Mouse (Mus musculus): ENCODE measurements at regions not wholly inside any gene's neighbourhood (a gene's known extent, or its start where the extent isn't known, plus 50 kb on each side); places are given as distances from the start of the nearest gene placed in this dataset.

DNA sequence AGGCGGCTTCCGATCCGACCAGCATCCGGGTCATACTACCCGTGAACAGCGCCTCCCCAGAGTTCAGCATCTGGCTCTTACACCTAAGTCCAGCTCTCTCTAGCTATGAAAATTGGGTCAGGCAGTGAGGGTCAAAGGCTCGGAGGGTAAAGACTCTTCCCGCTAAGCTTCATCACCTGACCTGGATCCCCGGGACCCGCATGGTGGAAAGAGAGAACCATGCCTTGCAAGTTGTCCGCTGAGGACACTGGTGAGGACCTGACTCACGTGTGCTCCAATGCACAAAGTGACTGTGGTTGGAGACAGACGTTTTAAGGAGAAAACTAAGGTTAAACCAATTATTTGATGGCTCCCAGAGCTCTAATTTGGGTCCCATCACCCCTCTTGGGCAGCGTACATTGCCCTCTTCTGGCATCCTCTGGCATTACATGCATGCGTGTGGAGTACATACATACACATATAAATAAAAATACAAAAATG lies 74.6 kb upstream of the Sall4 start:
- Histone ChIP-seq H3K27me3 (ENCODE audit: control insufficient read depth, insufficient read depth, low read length) (no peaks in the 10 kb centered on the region), H3K4me3 (replicated peaks; ENCODE audit: low read depth, low read length) (no peak overlapping the region), H3K36me3 (ENCODE audit: control insufficient read depth, insufficient read depth, low read length) (no peaks in the 10 kb centered on the region), H3K4me2 (ENCODE audit: low read length) (peak overlapping the region; percentile 26), H3K27ac (replicated peaks; ENCODE audit: low read depth, low read length) (no peak overlapping the region), H3K4me1 (ENCODE audit: control insufficient read depth, insufficient read depth, low read length) (peaks cover 27% of the 10 kb centered on the region), H3K9me3 (ENCODE audit: control insufficient read depth, low read length) (no peaks in the 10 kb centered on the region), H3K9ac (replicated peaks; ENCODE audit: low read length) (no peak overlapping the region)
- WGBS = 9% methylated on average over 15 of the region's 15 CpGs
- no peak for ATAC-seq (ENCODE audit: low FRiP score, low TSS enrichment)
- DNase-seq = peak; percentile 59

GRCm38 (mm10) chr2:168841713-168842045 lies 73.9 kb upstream of the Sall4 start:
- no peak overlapping the region for H3K4me3 ChIP-seq (replicated peaks; ENCODE audit: low read depth, low read length)

GRCm38 (mm10) chr2:168840853-168841712 lies 73.3 kb upstream of the Sall4 start:
- H3K9ac ChIP-seq (replicated peaks; ENCODE audit: low read length) = no peak overlapping the region
- H3K27me3 ChIP-seq (ENCODE audit: control insufficient read depth, insufficient read depth, low read length) = no peaks in the 10 kb centered on the region
- no peak overlapping the region for H3K27ac ChIP-seq (replicated peaks; ENCODE audit: low read depth, low read length)
- peaks cover 27% of the 10 kb centered on the region for H3K4me1 ChIP-seq (ENCODE audit: control insufficient read depth, insufficient read depth, low read length)
- H3K4me3 ChIP-seq (replicated peaks; ENCODE audit: low read depth, low read length) = no peak overlapping the region
- no peaks in the 10 kb centered on the region for H3K9me3 ChIP-seq (ENCODE audit: control insufficient read depth, low read length)
- DNase-seq = peak; percentile 15
- ATAC-seq (ENCODE audit: low FRiP score, low TSS enrichment) = no peak
- 7% methylated on average over 19 of the region's 19 CpGs for WGBS
- H3K36me3 ChIP-seq (ENCODE audit: control insufficient read depth, insufficient read depth, low read length) = no peaks in the 10 kb centered on the region
- no peak overlapping the region for H3K4me2 ChIP-seq (ENCODE audit: low read length)

More at GRCm38 (mm10) chr2:168841713-168842045, 73.9 kb upstream of the Sall4 start:
- DNase-seq = peak; percentile 29
- H3K9ac ChIP-seq (replicated peaks; ENCODE audit: low read length) = no peak overlapping the region
- no peak overlapping the region for H3K27ac ChIP-seq (replicated peaks; ENCODE audit: low read depth, low read length)
- peak overlapping the region; percentile 25 for H3K4me2 ChIP-seq (ENCODE audit: low read length)
- no peaks in the 10 kb centered on the region for H3K36me3 ChIP-seq (ENCODE audit: control insufficient read depth, insufficient read depth, low read length)
- no peaks in the 10 kb centered on the region for H3K27me3 ChIP-seq (ENCODE audit: control insufficient read depth, insufficient read depth, low read length)
- ATAC-seq (ENCODE audit: low FRiP score, low TSS enrichment) = no peak
- 4% methylated on average over 11 of the region's 11 CpGs for WGBS
- peaks cover 27% of the 10 kb centered on the region for H3K4me1 ChIP-seq (ENCODE audit: control insufficient read depth, insufficient read depth, low read length)
- H3K9me3 ChIP-seq (ENCODE audit: control insufficient read depth, low read length) = no peaks in the 10 kb centered on the region

GRCm38 (mm10) chr2:168839811-168840655 lies 72.3 kb upstream of the Sall4 start:
- Histone ChIP-seq H3K9ac (replicated peaks; ENCODE audit: low read length) (peak overlapping the region; percentile 39; the same call in 1 of the 2 replicates), H3K4me1 (ENCODE audit: control insufficient read depth, insufficient read depth, low read length) (peaks cover 27% of the 10 kb centered on the region), H3K36me3 (ENCODE audit: control insufficient read depth, insufficient read depth, low read length) (no peaks in the 10 kb centered on the region), H3K4me3 (replicated peaks; ENCODE audit: low read depth, low read length) (no peak overlapping the region; the same call in 1 of the 2 replicates), H3K27me3 (ENCODE audit: control insufficient read depth, insufficient read depth, low read length) (no peaks in the 10 kb centered on the region), H3K27ac (replicated peaks; ENCODE audit: low read depth, low read length) (peak overlapping the region; percentile 62), H3K4me2 (ENCODE audit: low read length) (peak overlapping the region; percentile 51), H3K9me3 (ENCODE audit: control insufficient read depth, low read length) (no peaks in the 10 kb centered on the region)
- 2% methylated on average over 24 of the region's 24 CpGs for WGBS
- ATAC-seq (ENCODE audit: low FRiP score, low TSS enrichment) (peak; percentile 81; the same call in 1 of the 2 replicates), DNase-seq (peak; percentile 64)

GRCm38 (mm10) chr2:168839221-168839620 lies 71.5 kb upstream of the Sall4 start:
- peak overlapping the region; percentile 51 for H3K4me2 ChIP-seq (ENCODE audit: low read length)
- peak; percentile 24 for DNase-seq

GRCm38 (mm10) chr2:168838681-168839080 lies 70.9 kb upstream of the Sall4 start:
- Histone ChIP-seq H3K27ac (replicated peaks; ENCODE audit: low read depth, low read length) (peak overlapping the region; percentile 62), H3K4me3 (replicated peaks; ENCODE audit: low read depth, low read length) (no peak overlapping the region), H3K9ac (replicated peaks; ENCODE audit: low read length) (0 out of 2 replicates have a peak overlapping the region, but pooled peaks have one; percentile 2), H3K4me2 (ENCODE audit: low read length) (peak overlapping the region; percentile 51), H3K36me3 (ENCODE audit: control insufficient read depth, insufficient read depth, low read length) (no peaks in the 10 kb centered on the region), H3K9me3 (ENCODE audit: control insufficient read depth, low read length) (no peaks in the 10 kb centered on the region), H3K4me1 (ENCODE audit: control insufficient read depth, insufficient read depth, low read length) (peaks cover 27% of the 10 kb centered on the region), H3K27me3 (ENCODE audit: control insufficient read depth, insufficient read depth, low read length) (no peaks in the 10 kb centered on the region)
- WGBS = 2% methylated on average over 12 of the region's 12 CpGs
- ATAC-seq (ENCODE audit: low FRiP score, low TSS enrichment) (peak; percentile 25; the same call in 1 of the 2 replicates), DNase-seq (peak; percentile 66)

More at GRCm38 (mm10) chr2:168839221-168839620, 71.5 kb upstream of the Sall4 start:
- 5% methylated on average over 6 of the region's 6 CpGs for WGBS
- Histone ChIP-seq H3K36me3 (ENCODE audit: control insufficient read depth, insufficient read depth, low read length) (no peaks in the 10 kb centered on the region), H3K4me1 (ENCODE audit: control insufficient read depth, insufficient read depth, low read length) (peaks cover 27% of the 10 kb centered on the region), H3K9ac (replicated peaks; ENCODE audit: low read length) (peak overlapping the region; percentile 39; the same call in 1 of the 2 replicates), H3K9me3 (ENCODE audit: control insufficient read depth, low read length) (no peaks in the 10 kb centered on the region), H3K27ac (replicated peaks; ENCODE audit: low read depth, low read length) (peak overlapping the region; percentile 62), H3K4me3 (replicated peaks; ENCODE audit: low read depth, low read length) (no peak overlapping the region), H3K27me3 (ENCODE audit: control insufficient read depth, insufficient read depth, low read length) (no peaks in the 10 kb centered on the region)
- no peak for ATAC-seq (ENCODE audit: low FRiP score, low TSS enrichment)

DNA sequence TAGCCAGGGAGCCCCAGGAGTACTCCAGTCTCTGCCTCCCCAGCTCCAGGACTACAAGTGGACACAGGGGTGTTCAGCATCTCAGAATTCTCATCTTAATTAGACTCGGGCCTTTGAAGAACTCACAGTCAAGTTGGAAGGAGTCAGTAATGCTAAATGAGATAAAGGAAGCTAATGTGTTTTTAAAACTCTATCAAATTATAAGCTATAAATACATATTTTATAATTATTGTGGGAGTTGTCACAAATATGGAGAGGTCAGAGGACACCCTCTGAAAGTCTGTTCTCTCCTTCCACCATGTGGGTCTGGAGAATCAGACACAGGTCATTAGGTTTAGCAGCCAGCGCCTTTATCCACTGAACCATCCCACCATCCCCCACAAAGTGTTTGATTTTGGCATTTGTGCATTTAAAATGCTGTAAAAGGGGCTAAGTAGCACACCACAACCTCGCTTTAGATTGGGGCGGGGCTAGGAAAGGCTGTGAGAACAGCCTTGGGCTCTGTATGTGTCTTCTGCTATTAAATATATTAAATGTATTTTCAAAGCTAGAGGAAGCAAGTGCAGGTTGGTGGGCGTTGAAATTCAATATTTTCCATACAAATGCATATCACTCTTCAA lies 70.3 kb upstream of the Sall4 start:
- H3K4me2 ChIP-seq (ENCODE audit: low read length) = peak overlapping the region; percentile 51; the same call in 1 of the 2 replicates
- H3K27ac ChIP-seq (replicated peaks; ENCODE audit: low read depth, low read length) = peak overlapping the region; percentile 62
- no peak overlapping the region for H3K9ac ChIP-seq (replicated peaks; ENCODE audit: low read length)
- no peak overlapping the region for H3K4me3 ChIP-seq (replicated peaks; ENCODE audit: low read depth, low read length)
- WGBS = 12% methylated on average over 5 of the region's 5 CpGs
- peak; percentile 45 for DNase-seq
- ATAC-seq (ENCODE audit: low FRiP score, low TSS enrichment) = no peak
- H3K9me3 ChIP-seq (ENCODE audit: control insufficient read depth, low read length) = no peaks in the 10 kb centered on the region
- no peaks in the 10 kb centered on the region for H3K27me3 ChIP-seq (ENCODE audit: control insufficient read depth, insufficient read depth, low read length)
- H3K4me1 ChIP-seq (ENCODE audit: control insufficient read depth, insufficient read depth, low read length) = peaks cover 27% of the 10 kb centered on the region
- no peaks in the 10 kb centered on the region for H3K36me3 ChIP-seq (ENCODE audit: control insufficient read depth, insufficient read depth, low read length)

DNA sequence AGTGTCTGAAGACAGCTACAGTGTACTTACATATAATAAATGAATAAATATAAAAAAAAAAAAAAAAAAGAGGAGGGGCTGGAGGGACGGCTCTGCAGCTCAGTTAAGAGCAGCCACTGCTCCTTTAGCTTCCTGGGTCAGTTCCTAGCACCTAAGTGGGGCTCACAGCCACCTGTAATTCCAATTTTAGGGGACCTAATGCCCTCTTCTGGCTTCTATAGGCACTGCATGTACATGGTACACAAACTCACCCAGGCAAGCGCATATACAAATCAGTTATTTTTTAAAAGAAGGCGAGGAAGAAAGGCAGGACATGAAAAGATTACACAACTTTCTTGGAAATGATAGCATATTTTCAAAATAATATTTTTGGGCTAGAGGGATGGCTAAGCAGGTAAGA lies 67.0 kb upstream of the Sall4 start:
- Histone ChIP-seq H3K9me3 (ENCODE audit: control insufficient read depth, low read length) (no peaks in the 10 kb centered on the region), H3K9ac (replicated peaks; ENCODE audit: low read length) (no peak overlapping the region), H3K4me1 (ENCODE audit: control insufficient read depth, insufficient read depth, low read length) (peaks cover 14% of the 10 kb centered on the region), H3K36me3 (ENCODE audit: control insufficient read depth, insufficient read depth, low read length) (no peaks in the 10 kb centered on the region), H3K4me3 (replicated peaks; ENCODE audit: low read depth, low read length) (no peak overlapping the region), H3K27ac (replicated peaks; ENCODE audit: low read depth, low read length) (no peak overlapping the region), H3K4me2 (ENCODE audit: low read length) (no peak overlapping the region), H3K27me3 (ENCODE audit: control insufficient read depth, insufficient read depth, low read length) (no peaks in the 10 kb centered on the region)
- no peak for ATAC-seq (ENCODE audit: low FRiP score, low TSS enrichment)
- DNase-seq = no peak
- WGBS = 93% methylated on average over 3 of the region's 3 CpGs

Measured in midbrain, embryonic 14.5 days (tissue).